Comparison of ENCODE assay signal across 8 mouse cellular contexts in the genomic region with DNA sequence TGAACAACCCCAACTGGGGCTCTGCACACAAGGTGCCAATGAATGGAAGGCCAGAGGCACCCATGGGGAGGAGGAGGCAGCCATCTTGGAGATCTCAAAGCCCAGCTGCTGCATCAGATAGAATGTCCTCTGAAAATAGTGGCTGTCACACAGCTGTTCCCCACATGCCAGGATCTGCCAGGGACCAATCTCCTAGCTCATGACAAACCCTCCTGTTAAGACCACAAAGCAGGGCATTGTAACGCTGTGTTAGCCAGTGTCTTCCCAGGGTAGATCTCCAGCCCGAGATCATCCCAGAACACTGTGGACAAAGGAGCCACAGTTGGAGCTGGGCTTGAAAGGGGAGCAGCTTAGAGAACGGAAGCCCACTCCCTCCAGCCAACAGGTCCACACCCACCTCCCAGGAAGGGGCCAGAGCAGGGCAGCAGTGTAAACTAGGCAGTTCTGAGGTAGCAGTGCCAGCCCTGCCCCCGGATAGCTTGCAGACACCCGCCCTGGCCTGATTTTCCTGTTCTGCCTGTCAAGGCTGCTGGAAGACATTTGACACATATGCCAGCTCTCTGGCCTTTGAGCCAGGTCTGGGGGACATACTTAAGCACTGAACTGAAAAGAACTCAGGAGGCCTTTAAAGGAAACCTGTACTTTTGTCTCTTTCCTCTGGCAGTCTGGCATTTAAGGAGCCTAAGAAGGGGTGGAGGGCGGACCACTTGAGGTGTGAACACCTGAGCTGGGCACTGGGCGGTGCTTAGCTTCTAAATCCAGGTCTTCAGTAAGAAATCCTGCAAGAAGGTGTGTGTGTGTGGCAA. TPM values are rescaled to one million over a fixed set of nuclear protein-coding genes. Genes with fewer than 3 reads are reported as not detected.
A peak's percentile ranks its signal among the peaks of the same experiment; 100 is the strongest.
DNase-seq lines count a peak whose midpoint lies in the region; ATAC-seq and TF ChIP-seq lines count a peak whose summit lies in the region.

No protein-coding gene starts in this region.

- no peak overlapping the region for H3K9ac ChIP-seq in lung, embryonic 14.5 days

- H3K4me2 ChIP-seq in lung, embryonic 14.5 days: no peak overlapping the region

- H3K9me3 ChIP-seq in lung, embryonic 14.5 days (ENCODE audit: low read depth, low read length): no peaks in the 10 kb centered on the region

- peak; percentile 87 for ATAC-seq in lung, embryonic 14.5 days (ENCODE audit: insufficient read depth)

- WGBS in lung, embryonic 14.5 days: 43% methylated on average over 7 of the region's 7 CpGs

- H3K27me3 ChIP-seq in lung, embryonic 14.5 days (ENCODE audit: insufficient read depth, low read length): no peaks in the 10 kb centered on the region

- no peak for TF ChIP-seq CTCF in lung, embryonic 14.5 days (IDR thresholded peaks at IDR 0.05; ENCODE audit: low read depth)

- no peaks in the 10 kb centered on the region for H3K36me3 ChIP-seq in lung, embryonic 14.5 days (ENCODE audit: insufficient read depth)

- DNase-seq in cerebellum, adult 9-11 months: peak; percentile 31
- no peak for DNase-seq in cerebellum, adult 11 months
- DNase-seq in retina, postnatal 1 day: peak; percentile 66
- no peak for DNase-seq in retina, embryonic 14.5 days (ENCODE audit: low spot score)
- DNase-seq in lung, embryonic 14.5 days: peak; percentile 73
- peak; percentile 81 to 84 for DNase-seq in urinary bladder, postnatal 36 days (ENCODE audit: low spot score in 2 of 2)
- DNase-seq in right cerebral cortex, postnatal 14 days: no peak
- DNase-seq in thymus, postnatal 25 days: no peak

- peaks cover 6% of the 10 kb centered on the region; the same call in 1 of the 2 replicates for H3K4me1 ChIP-seq in lung, embryonic 14.5 days (ENCODE audit: insufficient read depth)

- H3K27ac ChIP-seq in lung, embryonic 14.5 days (ENCODE audit: low read depth): peak overlapping the region; percentile 76

- H3K4me3 ChIP-seq in lung, embryonic 14.5 days (ENCODE audit: low read depth, low read length): no peak overlapping the region

RNA-seq across cellular contexts. Expression of a gene that starts 54.8 kb away (rescaled TPM):
- polyA plus RNA-seq in lung, embryonic 14.5 days (2014; fragmentation: Nextera tagmentation; extraction: Ambion mirVana): 133 and 139 TPM in 2 replicates

Comparison
In these comparisons a context has a peak if more than half of its experiments do, and no peak if none do; other contexts are left out.
1. DNase-seq: peak in cerebellum, adult 9-11 months (single experiment), retina, postnatal 1 day (single experiment), lung, embryonic 14.5 days (single experiment) and urinary bladder, postnatal 36 days (2 of 2); none in cerebellum, adult 11 months (single experiment), retina, embryonic 14.5 days (single experiment), right cerebral cortex, postnatal 14 days (single experiment) and thymus, postnatal 25 days (single experiment).